Mouse (Mus musculus) right cerebral cortex, postnatal 14 days (tissue): ENCODE results near the gene Gprin1.

ENCODE experiments used
- DNase-seq: peaks from one replicate; pipeline ENCODE4 v3.0.0; 2022

Gene Gprin1

DNA sequence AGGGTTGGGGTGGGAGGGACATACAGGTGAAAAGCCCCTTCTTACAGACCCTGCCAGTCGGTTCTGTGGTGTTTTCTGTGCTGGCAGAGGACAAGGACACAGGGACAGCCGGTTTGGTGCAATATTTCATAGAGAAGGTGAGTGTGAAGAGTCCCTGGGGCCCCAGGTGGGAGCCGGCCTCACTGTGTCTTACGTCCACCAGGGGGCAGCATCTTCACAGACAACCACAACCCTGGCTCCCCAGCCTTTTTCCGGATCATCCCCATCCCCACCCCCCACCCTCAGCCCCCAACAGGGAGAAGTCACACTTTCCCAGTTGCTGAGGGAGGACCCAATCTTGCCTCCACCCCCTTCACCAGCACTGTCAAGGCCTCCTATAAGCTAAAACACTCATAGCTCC, 32.8 kb downstream of the Gprin1 start:
- DNase-seq: peak; percentile 58

DNA sequence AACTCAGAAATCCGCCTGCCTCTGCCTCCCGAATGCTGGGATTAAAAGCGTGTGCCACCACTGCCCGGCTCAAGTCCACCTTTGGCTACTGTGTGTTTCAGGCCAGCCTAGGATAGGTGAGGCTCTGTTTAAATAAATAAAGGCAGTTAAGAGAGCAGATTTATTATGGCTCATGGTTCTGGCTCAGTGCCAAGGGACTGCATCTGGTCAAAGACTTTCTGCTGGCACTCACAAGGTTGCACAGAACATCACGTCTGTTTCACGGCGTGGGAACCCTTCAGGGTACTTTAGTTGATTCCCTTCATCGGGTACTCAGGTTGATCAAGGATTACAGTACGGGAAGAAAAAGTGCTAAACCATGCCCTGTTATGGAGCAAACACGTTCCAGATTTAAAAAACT, 34.7 kb downstream of the Gprin1 start:
- no peak for DNase-seq

DNA sequence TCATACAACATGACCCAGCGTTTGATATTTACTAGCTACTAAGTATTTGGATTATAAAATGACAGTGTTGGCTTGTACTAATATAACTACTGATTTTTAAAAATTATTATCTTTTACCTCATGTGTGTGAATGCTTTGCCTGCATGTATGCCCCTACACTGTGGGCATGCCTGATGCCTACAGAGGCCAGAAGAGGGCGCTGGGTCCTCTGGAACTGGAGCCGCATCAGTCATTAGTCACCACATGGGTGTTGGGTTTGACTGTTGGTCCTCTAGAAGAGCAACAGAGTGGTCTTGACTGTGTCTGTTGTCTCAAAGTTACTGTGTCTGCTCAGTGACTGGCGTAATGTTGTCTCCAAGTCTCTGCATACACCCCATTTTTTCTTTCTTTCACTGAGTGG, 35.3 kb downstream of the Gprin1 start:
- peak; percentile 38 for DNase-seq

DNA sequence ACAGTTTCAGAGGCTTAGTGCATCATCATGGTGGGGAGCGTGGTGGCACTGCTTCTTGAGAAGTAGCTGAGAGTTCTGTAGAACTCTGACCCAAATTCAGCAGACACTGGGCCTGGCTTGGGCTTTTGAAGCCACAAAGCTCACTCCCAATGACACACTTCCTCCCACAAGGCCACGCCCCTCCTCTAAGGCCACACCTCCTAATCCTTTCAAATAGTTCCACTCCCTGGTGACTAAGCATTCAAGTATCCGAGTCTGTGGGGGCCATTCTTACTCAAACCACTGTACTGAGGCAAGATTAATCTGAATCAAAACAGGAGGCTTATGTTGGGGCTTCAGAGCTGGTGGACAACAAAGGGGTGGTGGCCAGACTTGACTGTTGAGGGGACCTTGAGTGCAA, 38.8 kb downstream of the Gprin1 start:
- DNase-seq: no peak

DNA sequence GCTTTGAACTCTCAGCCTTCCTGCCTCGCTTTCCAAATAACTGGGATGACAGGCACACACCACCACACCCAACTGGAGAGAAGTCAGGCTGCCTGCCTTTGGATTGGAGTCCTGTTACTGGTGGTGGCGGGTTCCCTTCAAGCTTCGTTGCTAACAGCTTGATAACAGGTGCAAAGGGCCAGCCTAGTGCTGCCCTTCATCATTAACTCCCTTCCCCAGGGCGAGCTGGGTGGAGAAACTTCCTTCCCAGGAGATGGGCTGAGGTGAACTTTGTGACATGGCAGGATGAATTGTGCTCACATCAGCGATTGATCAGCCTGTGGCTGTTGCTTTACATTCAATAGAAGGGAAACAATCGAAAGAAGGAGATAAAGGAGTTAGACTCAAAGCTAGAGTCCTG, 44.8 kb downstream of the Gprin1 start:
- no peak for DNase-seq

DNA sequence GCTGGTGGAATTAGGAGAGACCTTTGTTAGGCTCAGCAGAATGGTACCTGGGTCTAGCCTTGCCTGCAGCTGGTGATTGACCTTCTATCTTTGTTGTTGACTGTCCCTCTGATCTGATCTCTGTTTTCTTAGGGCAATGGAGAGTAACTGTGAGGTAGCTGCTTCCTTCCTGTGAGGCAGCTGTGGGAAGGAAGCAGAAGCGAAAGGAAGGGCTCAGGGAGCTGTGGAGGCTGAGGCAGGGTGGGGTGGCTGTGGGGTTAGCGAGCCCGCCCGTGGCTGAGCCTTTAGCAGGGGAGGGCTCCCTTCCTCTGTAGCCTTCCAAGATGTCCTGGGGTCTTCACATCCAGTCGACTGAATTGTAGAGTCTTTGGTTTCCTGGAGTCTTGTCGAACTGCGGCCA, 47.2 kb downstream of the Gprin1 start:
- DNase-seq: no peak

DNA sequence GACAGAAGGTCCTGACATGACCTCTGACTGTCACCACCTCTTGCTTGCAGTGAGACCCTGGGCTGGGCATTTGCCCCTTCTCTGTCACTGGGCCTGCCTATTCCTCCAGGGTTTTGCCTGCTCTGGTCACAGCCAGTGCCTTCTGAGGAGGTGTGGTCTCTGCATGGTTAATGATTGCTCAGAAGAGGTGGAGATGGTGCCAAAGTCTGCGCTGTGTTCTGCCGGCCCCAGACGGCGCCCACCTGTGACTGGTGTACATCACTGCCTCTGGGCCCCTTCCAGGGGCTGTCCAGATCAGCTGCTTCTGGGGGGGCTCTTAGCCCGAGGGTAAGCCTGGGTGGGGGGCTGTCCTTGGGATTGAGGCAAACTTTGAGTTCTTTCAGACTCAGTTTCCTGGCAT, 48.4 kb downstream of the Gprin1 start, which contains the start of gene Cdhr2:
Gene Cdhr2, plus strand, starts transcription at position 219 of the 400 bp plus-strand sequence.
- no peak for DNase-seq

DNA sequence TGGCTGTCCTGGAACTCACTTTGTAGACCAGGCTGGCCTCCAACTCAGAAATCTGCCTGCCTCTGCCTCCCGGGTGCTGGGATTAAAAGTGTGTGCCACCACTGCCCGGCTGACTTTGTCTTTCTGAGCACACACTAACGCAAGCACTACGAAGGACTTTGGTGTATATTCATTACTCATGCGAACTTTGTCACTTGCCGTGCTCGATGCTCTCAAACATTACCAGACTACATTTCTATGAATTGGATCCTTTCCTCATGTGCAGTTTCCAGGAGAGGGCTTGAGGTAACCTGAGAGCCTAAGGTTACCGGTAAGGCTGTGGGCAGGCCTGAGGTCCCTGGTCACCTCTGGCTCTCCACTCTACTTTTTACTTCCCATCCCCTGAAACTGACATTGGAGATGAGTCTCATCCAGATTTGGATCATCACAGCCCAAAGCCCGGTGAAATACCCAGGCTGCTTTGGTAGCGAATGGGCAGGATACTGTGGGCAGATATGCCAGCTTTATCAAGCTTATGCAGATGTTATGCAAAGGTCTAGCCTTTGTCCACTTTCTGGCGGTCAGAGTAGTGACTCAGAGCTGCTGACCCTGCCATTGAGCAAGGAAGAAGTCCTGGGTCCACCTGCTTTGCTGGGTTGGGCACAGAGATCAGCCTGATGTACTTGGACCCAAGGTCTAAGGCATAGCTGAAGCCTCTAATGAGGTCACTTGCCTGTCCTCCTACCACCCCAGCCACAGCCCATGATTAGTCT, 54.0 kb downstream of the Gprin1 start:
- DNase-seq: no peak

DNA sequence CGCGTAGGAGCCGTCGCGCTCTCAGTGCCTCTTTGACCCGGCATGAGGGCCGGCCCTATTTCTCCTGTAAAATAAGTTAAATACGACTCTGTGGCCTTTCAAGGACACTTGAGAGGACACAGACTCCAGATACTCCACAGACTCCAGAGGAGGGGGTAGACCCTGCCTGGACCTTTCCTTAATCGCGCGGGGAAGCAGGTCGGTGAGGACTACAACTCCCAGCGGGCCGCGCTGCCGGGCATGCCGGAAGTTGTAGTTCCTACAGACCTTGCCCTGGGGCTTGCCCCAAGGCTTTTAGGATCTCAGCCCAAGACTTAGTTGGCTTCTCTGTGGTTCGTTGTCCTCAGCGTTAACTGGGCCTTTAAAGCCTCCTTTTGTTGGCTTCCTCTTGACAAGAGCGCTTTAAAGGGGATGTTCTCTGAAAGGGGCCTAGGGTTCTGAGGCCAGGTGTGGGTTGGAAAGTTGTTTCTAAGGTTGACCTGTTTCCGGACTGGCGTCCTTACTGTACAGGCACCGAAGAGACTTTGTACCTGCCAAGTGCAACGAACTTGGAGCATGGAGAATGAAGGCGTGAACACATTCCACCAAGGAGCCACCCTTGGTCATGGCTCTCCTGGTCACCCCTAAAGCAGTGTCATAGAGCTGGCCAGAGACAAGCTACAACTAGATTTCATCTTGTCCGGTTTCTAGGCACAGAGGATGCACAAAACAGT, 55.2 kb downstream of the Gprin1 start:
- peak; percentile 85 for DNase-seq

DNA sequence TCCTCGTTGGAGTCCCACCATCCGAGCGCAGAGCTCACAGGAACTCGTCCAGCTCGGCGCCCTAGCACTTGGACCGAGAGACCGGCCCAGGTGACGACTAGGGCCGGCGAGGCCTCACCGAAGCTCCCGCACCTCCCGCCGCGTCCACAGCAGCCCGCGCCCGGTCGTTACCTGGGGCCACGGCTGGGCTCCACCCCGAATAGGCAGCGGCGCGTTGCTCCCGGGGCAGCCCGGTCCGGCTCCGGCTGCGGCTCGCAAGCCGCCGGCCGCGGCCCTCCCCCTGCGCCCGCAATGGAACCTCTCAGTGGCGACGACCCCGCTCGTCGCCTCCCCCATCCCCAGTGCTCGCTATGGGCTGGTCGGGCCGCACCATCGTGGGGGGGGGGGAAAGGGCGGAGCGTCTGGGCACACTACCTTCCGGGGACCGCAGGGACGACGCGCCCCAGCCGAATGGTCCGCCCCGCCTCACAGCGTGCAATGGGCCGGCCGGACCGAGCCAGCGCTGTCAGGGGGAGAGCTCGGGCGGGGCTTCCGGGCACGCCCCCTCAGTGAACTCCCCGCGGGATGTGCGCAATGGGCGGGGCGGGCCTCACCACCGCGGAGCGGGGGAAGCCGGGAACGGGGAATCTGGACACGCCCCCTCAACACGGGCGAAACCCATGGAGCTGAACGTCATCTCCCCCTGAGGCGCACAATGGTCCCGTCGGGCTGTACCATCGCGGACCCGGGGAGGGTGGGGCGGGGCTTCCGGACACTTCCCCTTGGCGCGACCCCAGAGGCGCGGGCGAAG, 55.9 kb downstream of the Gprin1 start, which contains the start of gene Rnf44:
Gene Rnf44, minus strand, starts transcription at position 350 of the 790 bp plus-strand sequence.
- peak; percentile 99 for DNase-seq

DNA sequence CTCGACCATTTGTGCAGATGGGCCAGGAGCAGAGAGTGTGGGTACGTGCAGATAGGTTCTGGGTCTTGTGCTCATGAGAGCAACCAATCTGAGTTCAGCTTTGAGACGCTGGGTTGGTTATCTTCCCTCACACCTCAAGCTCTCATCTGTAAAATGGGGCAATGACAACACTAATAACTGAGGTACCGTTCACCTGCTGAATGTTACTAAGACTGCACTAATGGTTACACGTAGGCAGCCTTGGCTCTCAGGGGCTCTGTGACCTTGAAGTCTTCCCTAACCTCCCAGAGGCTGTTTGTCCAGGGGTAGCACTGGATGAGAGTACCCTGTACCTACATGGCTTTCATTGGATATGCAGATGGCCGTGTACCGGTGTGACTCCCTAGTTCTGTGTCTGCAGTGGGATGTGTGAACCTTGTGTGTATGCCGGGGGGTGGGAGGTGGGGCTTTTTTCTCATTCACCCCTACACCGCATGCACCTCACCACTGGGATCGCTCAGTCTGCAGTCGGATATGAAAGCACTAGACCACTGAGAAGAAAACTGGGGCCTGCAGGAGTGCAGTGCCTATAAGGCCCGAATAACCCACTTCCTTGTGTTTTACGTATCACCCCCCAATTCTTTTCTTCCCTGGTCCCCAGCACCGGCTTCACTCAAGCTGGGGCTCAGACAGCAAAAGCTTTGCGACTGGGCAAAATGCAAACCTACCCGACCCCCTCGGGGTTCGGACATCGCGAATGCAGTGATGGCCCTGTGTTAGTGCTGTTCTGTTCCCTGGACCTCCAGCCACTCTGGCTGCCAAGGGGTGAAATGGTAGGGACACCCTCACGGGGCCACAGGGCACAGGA, 56.7 kb downstream of the Gprin1 start:
- no peak for DNase-seq

DNA sequence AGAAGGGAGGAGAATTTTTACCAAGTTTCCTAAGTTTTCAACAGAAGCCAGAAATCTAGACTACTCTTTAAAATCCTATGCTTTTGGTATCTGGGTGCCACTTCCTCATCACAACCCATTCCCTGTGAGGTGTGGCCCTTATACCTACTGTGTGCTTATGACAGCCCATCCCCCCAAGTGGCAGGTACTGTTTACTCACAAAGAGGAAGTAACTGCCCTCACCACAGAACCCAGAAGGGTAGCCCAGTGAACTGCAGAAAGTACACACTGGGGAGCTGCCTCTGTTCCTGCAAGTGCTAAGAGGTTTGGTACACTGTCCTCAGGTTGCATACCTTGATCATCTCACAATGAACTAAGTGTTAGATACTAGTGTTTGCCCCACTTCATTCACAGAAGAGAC, 57.9 kb downstream of the Gprin1 start:
- DNase-seq: no peak

DNA sequence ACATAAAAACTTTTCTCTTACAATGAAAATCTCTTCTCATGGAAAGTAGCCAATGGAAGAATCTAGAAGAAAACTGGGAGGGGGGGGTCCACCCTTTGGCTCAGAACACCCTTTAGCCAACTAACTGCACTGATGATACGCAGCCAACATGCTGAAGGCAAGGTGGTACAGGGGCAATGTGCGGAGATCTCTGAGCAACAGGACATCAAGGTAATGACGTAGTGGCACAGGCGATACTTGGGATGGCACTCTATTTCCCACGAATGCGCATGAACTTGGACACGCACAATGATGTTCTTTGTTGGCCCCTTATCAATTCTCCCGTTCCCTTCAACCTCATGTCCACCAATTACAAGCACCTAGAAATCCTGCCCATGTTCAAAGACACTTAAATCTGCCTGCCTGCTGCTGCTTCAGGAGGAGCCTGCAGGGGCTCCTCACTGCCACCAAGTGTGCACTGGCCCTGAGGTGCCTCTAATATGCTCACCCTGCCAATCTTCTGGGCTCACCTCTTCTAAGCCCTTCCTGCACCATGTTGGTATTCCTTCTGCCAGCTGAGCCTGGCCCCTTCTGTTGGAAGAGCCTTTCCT, 59.4 kb downstream of the Gprin1 start:
- no peak for DNase-seq

DNA sequence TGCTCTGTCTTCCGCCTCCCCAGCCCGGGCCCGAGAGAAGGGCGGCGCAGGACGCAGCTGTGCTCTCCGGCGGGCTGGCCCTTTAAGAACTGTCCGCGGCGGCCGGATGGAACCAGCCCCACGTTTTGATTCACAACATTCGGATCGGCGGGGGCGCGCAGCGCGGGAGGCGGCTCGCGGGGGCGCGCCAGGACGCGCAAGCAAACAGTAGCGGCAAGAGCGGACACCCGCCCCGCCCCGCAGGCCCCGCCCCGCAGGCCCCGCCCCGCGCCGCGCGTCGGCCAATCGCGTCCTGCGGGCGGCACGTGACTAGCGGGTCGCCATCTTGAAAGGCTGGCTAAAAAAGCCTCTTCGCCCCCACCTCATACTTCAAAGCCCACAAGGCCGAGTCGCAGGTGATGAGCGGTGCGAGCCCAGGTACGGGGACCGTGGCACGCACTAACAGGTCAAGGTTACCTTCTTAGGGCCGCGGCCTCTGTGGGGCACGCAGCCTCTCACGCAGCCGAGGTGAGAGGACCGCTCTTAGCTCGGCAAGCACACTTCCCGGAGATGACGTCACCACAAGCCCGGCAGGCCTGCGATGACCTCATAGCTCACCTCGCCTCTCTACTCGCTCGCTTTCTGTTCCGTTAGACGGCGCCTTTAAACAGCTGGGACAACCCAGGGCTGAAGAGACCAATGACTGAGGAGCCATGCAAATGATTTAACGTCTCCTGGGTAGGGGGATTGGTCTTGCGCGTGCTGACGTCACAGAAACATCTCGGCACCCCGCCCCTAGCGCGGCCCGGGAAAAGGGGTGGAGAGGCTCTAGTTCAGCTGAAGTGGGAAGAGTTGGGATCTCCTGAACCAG, 61.9 kb downstream of the Gprin1 start:
- DNase-seq: peak; percentile 95

DNA sequence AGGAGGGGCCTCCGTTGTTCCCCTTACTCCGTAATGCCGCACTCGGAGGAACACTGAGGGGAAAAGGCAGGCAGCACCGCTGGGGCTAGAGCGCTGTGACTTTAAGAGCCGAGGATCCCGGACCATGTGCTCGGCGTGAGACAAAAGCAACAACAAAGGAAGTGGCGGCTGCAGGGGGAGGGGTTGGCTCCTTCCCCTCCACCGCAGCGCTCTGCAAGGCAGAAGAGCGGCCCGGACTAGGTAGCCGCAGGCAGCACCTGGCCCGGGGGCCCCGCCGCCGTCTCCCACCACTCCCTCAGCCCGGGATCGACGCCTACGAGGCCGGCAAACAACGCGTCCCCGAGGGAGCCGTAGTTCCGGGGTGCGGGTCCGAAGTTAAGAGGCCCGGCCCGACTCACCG, 62.6 kb downstream of the Gprin1 start:
- peak; percentile 65 for DNase-seq
